Mouse (Mus musculus): ENCODE data around the gene Vmn2r92.
"Not testable (repeated sequence)": the region's sequence is repeated elsewhere in the genome, so short reads cannot be mapped to it uniquely, and the experiment has no call there.

DNA sequence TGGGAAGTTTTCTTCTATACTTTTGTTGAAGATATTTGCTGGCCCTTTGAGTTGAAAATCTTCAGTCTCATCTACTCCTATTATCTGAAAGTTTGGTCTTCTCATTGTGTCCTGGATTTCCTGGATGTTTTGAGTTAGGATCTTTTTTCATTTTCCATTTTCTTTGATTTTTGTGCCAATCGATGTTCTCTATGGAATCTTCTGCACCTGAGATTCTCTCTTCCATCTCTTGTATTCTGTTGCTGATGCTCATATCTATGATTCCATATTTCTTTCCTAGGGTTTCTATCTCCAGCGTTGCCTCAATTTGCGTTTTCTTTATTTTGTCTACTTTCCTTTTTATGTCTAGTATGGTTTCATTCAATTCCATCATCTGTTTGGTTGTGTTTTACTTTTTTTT is 49.4 kb upstream of the Vmn2r92 start:
- TF ChIP-seq POLR2A (IDR thresholded peaks at IDR 0.05; ENCODE audit: control insufficient read depth in 1 of 2, insufficient read depth in 1 of 2, low read depth in 1 of 2, low read length in 2 of 2, poor library complexity in 1 of 2); RCOR1 (IDR thresholded peaks at IDR 0.05; ENCODE audit: low read depth, low read length); CTCF (IDR thresholded peaks at IDR 0.05 in 2 of 3, conservative IDR thresholded peaks at IDR 0.05 in 1 of 3; ENCODE audit: control insufficient read depth in 1 of 3, insufficient read depth in 1 of 3, low read depth in 2 of 3, low read length in 3 of 3, poor library complexity in 1 of 3, severe bottlenecking in 1 of 3); EP300 (IDR thresholded peaks at IDR 0.05; ENCODE audit: low read depth in 1 of 2, low read length in 2 of 2); NRF1 (IDR thresholded peaks at IDR 0.05; ENCODE audit: insufficient read depth, low read depth, low read length, poor library complexity, severe bottlenecking); ZKSCAN1 (IDR thresholded peaks at IDR 0.05; ENCODE audit: low read depth, low read length); ZMIZ1 (IDR thresholded peaks at IDR 0.05; ENCODE audit: low read depth, low read length); MYB (IDR thresholded peaks at IDR 0.05; ENCODE audit: low read depth, low read length); MAX (IDR thresholded peaks at IDR 0.05; ENCODE audit: low read length); RAD21 (IDR thresholded peaks at IDR 0.05; ENCODE audit: low read depth, low read length): not testable (repeated sequence)
